Comparison of ENCODE assay signal across 1 mouse cellular context in the genomic region with DNA sequence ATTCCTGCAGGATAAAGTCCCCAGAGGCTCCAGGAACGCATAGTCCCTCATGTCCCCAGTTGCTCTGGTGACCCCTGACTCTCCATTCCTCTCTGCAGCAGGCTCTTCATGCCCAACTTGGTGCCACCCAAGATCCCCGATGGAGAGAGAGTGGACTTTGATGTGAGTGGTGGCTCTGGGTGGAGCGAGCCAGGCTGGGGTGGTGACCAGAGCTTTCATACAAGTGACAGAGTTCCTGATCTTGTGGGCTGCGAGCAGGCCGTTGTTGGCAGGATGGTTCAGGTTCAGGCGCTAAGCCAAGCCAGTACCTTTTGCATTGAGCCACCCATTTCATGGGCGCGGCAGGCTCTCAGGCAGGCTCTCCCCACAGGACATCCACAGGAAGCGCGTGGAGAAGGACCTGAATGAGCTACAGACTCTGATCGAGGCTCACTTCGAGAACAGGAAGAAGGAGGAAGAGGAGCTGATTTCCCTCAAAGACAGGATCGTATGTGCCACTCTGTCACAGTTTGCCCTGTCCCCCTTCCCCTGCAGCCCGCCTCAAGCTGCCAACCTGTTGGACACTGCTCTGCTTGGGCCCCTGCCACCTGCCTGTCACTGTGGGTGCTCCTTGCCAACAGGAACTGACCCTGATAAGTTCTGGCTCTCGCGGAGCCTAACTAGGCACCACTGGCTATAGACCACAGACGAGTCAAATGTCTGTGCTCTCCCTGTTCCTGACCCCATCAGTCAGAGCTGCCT.
TF ChIP-seq lines count a peak whose summit lies in the region.

No protein-coding gene starts in this region.

TF ChIP-seq in MEL, 35 proteins besides CTCF, POLR2A, EP300 and RAD21:
- TF ChIP-seq USF1 (IDR thresholded peaks at IDR 0.05; ENCODE audit: low read depth, low read length) (no peak), RCOR1 (IDR thresholded peaks at IDR 0.05; ENCODE audit: low read depth, low read length) (no peak), SIN3A (IDR thresholded peaks at IDR 0.05; ENCODE audit: low read length) (no peak), MAFK (IDR thresholded peaks at IDR 0.05; ENCODE audit: borderline replicate concordance, low read depth, low read length) (no peak), ETS1 (IDR thresholded peaks at IDR 0.05; ENCODE audit: low read depth, low read length) (no peak), E2F4 (IDR thresholded peaks at IDR 0.05; ENCODE audit: borderline replicate concordance, low read depth, low read length) (no peak), ZC3H11A (IDR thresholded peaks at IDR 0.05; ENCODE audit: low read depth, low read length) (no peak)
